Comparison of ENCODE assay signal across 12 mouse cellular contexts in genomic region chr2:35911675-35912074, GRCm38 (mm10).
"Had no signal": no experiment of that assay in that cellular context is flagged by ENCODE, and none has a peak within 500 bp of the region (broad histone marks: within the 10 kb centered on the region; RNA-seq: fewer than 3 reads in every experiment).

No protein-coding gene starts in this region.

- DNase-seq: left cerebral cortex, postnatal 4 days; liver; liver, embryonic 13.5 days; liver, postnatal 0 days; lung, adult 18-20 months; lung, adult 2 months; lung, embryonic 14.5 days; lung, postnatal 10 days; lung, postnatal 14 days; lung, postnatal 36 days; lung, postnatal 4 days; midbrain, embryonic 14.5 days had no signal
